Mouse (Mus musculus): ENCODE measurements around the gene Zfp740. TPM values are rescaled to one million over a fixed set of nuclear protein-coding genes. Genes with fewer than 3 reads are reported as not detected.

Zfp740 gene
- polyA plus RNA-seq, 1 experiment from 2014 or later: 66.9 TPM

- Histone ChIP-seq H3K4me2 (ENCODE audit: low read depth) (no peak overlapping the region), H3K4me3 (ENCODE audit: low read depth, low read length) (no peak overlapping the region), H3K36me3 (ENCODE audit: control insufficient read depth, insufficient read depth, low read length) (peaks cover 2% of the 10 kb centered on the region; the same call in 1 of the 2 replicates), H3K27ac (ENCODE audit: low read depth, low read length) (no peak overlapping the region), H3K9me3 (ENCODE audit: control insufficient read depth, low read length) (no peaks in the 10 kb centered on the region), H3K27me3 (ENCODE audit: control insufficient read depth, insufficient read depth, low read length) (no peaks in the 10 kb centered on the region), H3K4me1 (ENCODE audit: control insufficient read depth, insufficient read depth, low read length) (no peaks in the 10 kb centered on the region), H3K9ac (ENCODE audit: low read length) (no peak overlapping the region; the same call in 1 of the 2 replicates)
- WGBS: 95% methylated on average over 10 of the region's 10 CpGs
- no peak for ATAC-seq (ENCODE audit: insufficient read depth, low FRiP score, low TSS enrichment)
- DNase-seq (ENCODE audit: low spot score): no peak
Observed at GRCm38 (mm10) chr15:102188096-102188495, 15.0 kb upstream of the Zfp740 start.

DNA sequence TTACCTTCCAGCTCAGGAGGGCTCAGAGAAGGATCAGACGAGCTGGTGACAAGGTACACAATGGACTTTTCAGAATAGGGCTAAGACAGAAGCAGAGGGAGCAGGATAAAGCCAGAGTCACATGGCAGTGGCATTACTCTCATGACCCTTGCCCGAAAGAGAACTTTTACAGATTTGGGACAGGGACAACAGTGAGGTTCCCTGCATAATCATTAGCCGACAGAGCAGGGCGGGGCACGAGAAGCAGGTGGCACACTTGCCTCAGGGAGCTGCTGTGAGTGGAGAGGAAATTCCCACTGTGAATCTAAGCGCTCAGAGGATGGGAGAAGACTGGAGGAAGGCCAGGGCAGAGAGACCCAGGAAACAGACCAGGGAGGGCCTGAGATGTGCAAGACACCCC is 14.2 kb upstream of the Zfp740 start:
- Histone ChIP-seq H3K4me3 (ENCODE audit: low read depth, low read length) (no peak overlapping the region), H3K27me3 (ENCODE audit: control insufficient read depth, insufficient read depth, low read length) (no peaks in the 10 kb centered on the region), H3K4me2 (ENCODE audit: low read depth) (no peak overlapping the region), H3K9ac (ENCODE audit: low read length) (no peak overlapping the region), H3K4me1 (ENCODE audit: control insufficient read depth, insufficient read depth, low read length) (no peaks in the 10 kb centered on the region), H3K27ac (ENCODE audit: low read depth, low read length) (no peak overlapping the region), H3K36me3 (ENCODE audit: control insufficient read depth, insufficient read depth, low read length) (peaks cover 2% of the 10 kb centered on the region; the same call in 1 of the 2 replicates), H3K9me3 (ENCODE audit: control insufficient read depth, low read length) (no peaks in the 10 kb centered on the region)
- ATAC-seq (ENCODE audit: insufficient read depth, low FRiP score, low TSS enrichment): no peak
- WGBS: 71% methylated on average over 6 of the region's 6 CpGs
- no peak for DNase-seq (ENCODE audit: low spot score)

DNA sequence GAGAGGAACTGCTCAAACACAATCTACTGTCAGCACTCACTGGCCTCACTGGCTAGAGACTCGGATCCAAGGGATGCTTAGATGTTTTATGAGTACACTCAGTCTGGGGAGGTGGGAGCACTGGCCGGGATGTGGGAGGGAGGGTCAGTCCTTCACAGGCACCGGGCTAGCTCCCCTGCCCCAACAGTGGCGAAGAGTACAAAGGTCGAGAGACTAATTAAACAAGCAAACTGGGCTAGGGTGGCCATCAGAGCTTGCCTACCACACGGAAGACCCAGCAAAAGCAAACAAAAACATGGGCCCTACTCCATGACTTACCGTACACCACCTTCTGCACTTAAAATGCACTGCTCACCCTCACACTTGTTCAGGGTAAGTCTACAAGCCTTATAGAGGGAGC is 11.3 kb upstream of the Zfp740 start:
- Histone ChIP-seq H3K36me3 (ENCODE audit: control insufficient read depth, insufficient read depth, low read length) (peaks cover 2% of the 10 kb centered on the region; the same call in 1 of the 2 replicates), H3K4me3 (ENCODE audit: low read depth, low read length) (no peak overlapping the region), H3K27ac (ENCODE audit: low read depth, low read length) (no peak overlapping the region), H3K4me2 (ENCODE audit: low read depth) (no peak overlapping the region), H3K9me3 (ENCODE audit: control insufficient read depth, low read length) (no peaks in the 10 kb centered on the region), H3K4me1 (ENCODE audit: control insufficient read depth, insufficient read depth, low read length) (no peaks in the 10 kb centered on the region), H3K9ac (ENCODE audit: low read length) (no peak overlapping the region), H3K27me3 (ENCODE audit: control insufficient read depth, insufficient read depth, low read length) (no peaks in the 10 kb centered on the region)
- 70% methylated on average over 7 of the region's 7 CpGs for WGBS
- ATAC-seq (ENCODE audit: insufficient read depth, low FRiP score, low TSS enrichment) (no peak), DNase-seq (ENCODE audit: low spot score) (no peak)

DNA sequence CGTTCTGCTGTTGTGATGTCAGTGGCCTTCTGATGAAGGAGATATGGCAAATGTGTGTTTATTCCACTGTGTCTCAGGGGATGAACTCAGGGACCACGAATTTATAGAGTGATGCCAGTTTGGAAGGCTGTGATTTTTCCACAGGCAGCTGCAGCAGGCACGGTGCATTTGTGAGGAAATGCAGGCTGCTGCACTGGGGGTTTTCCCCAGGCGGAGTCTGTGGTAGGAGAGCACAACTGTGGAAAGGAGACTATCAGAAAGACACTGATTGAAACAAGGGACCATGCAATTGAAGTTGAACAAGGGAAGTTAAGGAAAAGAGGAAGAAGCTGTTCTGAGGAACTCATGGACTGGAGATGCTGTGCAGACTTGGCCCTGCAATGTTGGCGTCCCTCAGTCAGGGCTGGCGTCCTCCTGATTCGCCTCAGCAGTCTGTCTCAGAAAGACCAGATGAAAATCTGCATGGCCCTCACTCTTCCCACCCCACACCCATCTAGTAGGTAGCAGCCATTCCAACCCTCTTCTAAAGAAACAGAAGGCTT is 10.7 kb upstream of the Zfp740 start:
- Histone ChIP-seq H3K4me2 (ENCODE audit: low read depth) (no peak overlapping the region), H3K27ac (ENCODE audit: low read depth, low read length) (no peak overlapping the region), H3K4me1 (ENCODE audit: control insufficient read depth, insufficient read depth, low read length) (no peaks in the 10 kb centered on the region), H3K9ac (ENCODE audit: low read length) (no peak overlapping the region), H3K9me3 (ENCODE audit: control insufficient read depth, low read length) (no peaks in the 10 kb centered on the region), H3K36me3 (ENCODE audit: control insufficient read depth, insufficient read depth, low read length) (peaks cover 1% of the 10 kb centered on the region; the same call in 1 of the 2 replicates), H3K4me3 (ENCODE audit: low read depth, low read length) (no peak overlapping the region), H3K27me3 (ENCODE audit: control insufficient read depth, insufficient read depth, low read length) (no peaks in the 10 kb centered on the region)
- DNase-seq (ENCODE audit: low spot score): no peak
- WGBS: 83% methylated on average over 7 of the region's 7 CpGs
- no peak for ATAC-seq (ENCODE audit: insufficient read depth, low FRiP score, low TSS enrichment)

GRCm38 (mm10) chr15:102192820-102193386 is 10.1 kb upstream of the Zfp740 start:
- no peak for DNase-seq (ENCODE audit: low spot score)
- Histone ChIP-seq H3K4me1 (ENCODE audit: control insufficient read depth, insufficient read depth, low read length) (no peaks in the 10 kb centered on the region), H3K9ac (ENCODE audit: low read length) (no peak overlapping the region), H3K9me3 (ENCODE audit: control insufficient read depth, low read length) (no peaks in the 10 kb centered on the region), H3K36me3 (ENCODE audit: control insufficient read depth, insufficient read depth, low read length) (no peaks in the 10 kb centered on the region), H3K27me3 (ENCODE audit: control insufficient read depth, insufficient read depth, low read length) (no peaks in the 10 kb centered on the region), H3K27ac (ENCODE audit: low read depth, low read length) (no peak overlapping the region), H3K4me2 (ENCODE audit: low read depth) (no peak overlapping the region), H3K4me3 (ENCODE audit: low read depth, low read length) (no peak overlapping the region)
- WGBS: 73% methylated on average over 5 of the region's 5 CpGs
- ATAC-seq (ENCODE audit: insufficient read depth, low FRiP score, low TSS enrichment): no peak

DNA sequence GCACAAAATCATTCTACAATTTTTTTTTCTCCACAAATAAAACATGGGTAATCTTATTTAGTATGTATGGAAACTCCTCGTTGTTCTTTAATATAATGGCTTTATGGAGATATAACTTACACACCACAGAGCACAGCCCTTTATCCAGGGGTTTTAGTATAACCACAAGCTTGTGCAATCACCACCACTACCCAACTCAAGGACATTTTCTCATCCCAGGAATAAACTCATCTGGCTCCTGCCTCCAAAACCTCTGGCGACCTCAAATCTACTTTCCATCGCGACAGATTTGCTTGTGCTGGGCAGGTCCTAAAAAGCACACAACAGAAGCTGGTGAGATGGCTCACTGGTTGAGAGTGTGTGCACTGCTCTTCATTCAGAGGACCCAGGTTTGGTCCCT is 9.4 kb upstream of the Zfp740 start:
- Histone ChIP-seq H3K9ac (ENCODE audit: low read length) (no peak overlapping the region), H3K9me3 (ENCODE audit: control insufficient read depth, low read length) (no peaks in the 10 kb centered on the region), H3K27me3 (ENCODE audit: control insufficient read depth, insufficient read depth, low read length) (no peaks in the 10 kb centered on the region), H3K4me1 (ENCODE audit: control insufficient read depth, insufficient read depth, low read length) (no peaks in the 10 kb centered on the region), H3K27ac (ENCODE audit: low read depth, low read length) (no peak overlapping the region), H3K36me3 (ENCODE audit: control insufficient read depth, insufficient read depth, low read length) (no peaks in the 10 kb centered on the region), H3K4me3 (ENCODE audit: low read depth, low read length) (no peak overlapping the region), H3K4me2 (ENCODE audit: low read depth) (no peak overlapping the region)
- ATAC-seq (ENCODE audit: insufficient read depth, low FRiP score, low TSS enrichment) (no peak), DNase-seq (ENCODE audit: low spot score) (no peak)
- WGBS: 93% methylated on average over 4 of the region's 4 CpGs

DNA sequence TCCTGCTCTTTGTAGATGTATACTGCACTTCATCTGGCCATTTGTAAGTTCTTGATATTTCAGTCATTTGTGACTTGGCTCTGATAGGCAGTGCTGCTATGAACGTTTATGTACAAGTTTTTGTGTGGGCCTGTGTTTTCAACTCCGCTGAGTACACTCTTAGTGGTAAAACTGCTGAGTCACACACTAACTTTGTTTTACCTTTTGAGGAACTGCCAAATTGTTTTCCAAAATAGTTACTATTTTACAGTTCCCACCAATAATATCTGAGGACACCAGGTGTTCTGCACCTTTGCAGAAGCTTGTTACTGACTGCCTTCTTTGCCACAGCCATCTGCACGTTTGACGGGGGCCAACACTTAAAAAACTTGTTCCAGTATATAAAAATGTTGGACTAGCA is 8.6 kb upstream of the Zfp740 start:
- Histone ChIP-seq H3K9ac (ENCODE audit: low read length) (no peak overlapping the region), H3K4me3 (ENCODE audit: low read depth, low read length) (no peak overlapping the region), H3K27me3 (ENCODE audit: control insufficient read depth, insufficient read depth, low read length) (no peaks in the 10 kb centered on the region), H3K9me3 (ENCODE audit: control insufficient read depth, low read length) (no peaks in the 10 kb centered on the region), H3K4me2 (ENCODE audit: low read depth) (no peak overlapping the region), H3K36me3 (ENCODE audit: control insufficient read depth, insufficient read depth, low read length) (no peaks in the 10 kb centered on the region), H3K4me1 (ENCODE audit: control insufficient read depth, insufficient read depth, low read length) (no peaks in the 10 kb centered on the region), H3K27ac (ENCODE audit: low read depth, low read length) (no peak overlapping the region)
- 92% methylated on average over 4 of the region's 4 CpGs for WGBS
- no peak for DNase-seq (ENCODE audit: low spot score)
- no peak for ATAC-seq (ENCODE audit: insufficient read depth, low FRiP score, low TSS enrichment)

- H3K27ac ChIP-seq (ENCODE audit: low read depth, low read length): no peak overlapping the region
- DNase-seq (ENCODE audit: low spot score): no peak
- no peak overlapping the region for H3K4me2 ChIP-seq (ENCODE audit: low read depth)
- H3K36me3 ChIP-seq (ENCODE audit: control insufficient read depth, insufficient read depth, low read length): no peaks in the 10 kb centered on the region
- no peaks in the 10 kb centered on the region for H3K27me3 ChIP-seq (ENCODE audit: control insufficient read depth, insufficient read depth, low read length)
- no peak overlapping the region for H3K9ac ChIP-seq (ENCODE audit: low read length)
- no peak for ATAC-seq (ENCODE audit: insufficient read depth, low FRiP score, low TSS enrichment)
- no peaks in the 10 kb centered on the region for H3K9me3 ChIP-seq (ENCODE audit: control insufficient read depth, low read length)
- WGBS: 89% methylated on average over 4 of the region's 4 CpGs
- H3K4me3 ChIP-seq (ENCODE audit: low read depth, low read length): no peak overlapping the region
- no peaks in the 10 kb centered on the region for H3K4me1 ChIP-seq (ENCODE audit: control insufficient read depth, insufficient read depth, low read length)
Observed at GRCm38 (mm10) chr15:102195373-102195772, 7.7 kb upstream of the Zfp740 start.

DNA sequence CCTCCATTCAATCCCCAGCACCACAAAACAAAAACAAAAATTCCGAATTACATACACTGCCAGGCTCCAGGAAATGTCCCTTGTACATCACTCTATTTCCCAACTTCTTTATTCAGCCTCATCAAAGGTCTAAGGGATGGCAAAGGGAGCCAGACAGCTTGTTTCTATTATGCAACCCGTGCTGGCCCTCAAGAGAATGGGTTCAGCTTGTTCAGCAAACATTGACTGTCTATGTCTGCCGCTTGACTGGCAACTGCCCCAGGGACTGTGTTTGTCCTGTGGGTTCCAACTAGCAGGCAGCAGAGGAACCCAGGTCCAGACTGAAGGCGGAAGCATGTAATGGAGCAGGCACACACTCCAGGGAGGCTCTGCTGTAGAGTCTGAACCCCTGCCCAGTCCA is 4.2 kb upstream of the Zfp740 start:
- Histone ChIP-seq H3K4me3 (ENCODE audit: low read depth, low read length) (no peak overlapping the region), H3K9me3 (ENCODE audit: control insufficient read depth, low read length) (no peaks in the 10 kb centered on the region), H3K27ac (ENCODE audit: low read depth, low read length) (no peak overlapping the region), H3K9ac (ENCODE audit: low read length) (no peak overlapping the region), H3K36me3 (ENCODE audit: control insufficient read depth, insufficient read depth, low read length) (no peaks in the 10 kb centered on the region), H3K27me3 (ENCODE audit: control insufficient read depth, insufficient read depth, low read length) (no peaks in the 10 kb centered on the region), H3K4me2 (ENCODE audit: low read depth) (no peak overlapping the region), H3K4me1 (ENCODE audit: control insufficient read depth, insufficient read depth, low read length) (0 out of 2 replicates have a peak, but pooled peaks cover 3% of the 10 kb centered on the region)
- no peak for DNase-seq (ENCODE audit: low spot score)
- ATAC-seq (ENCODE audit: insufficient read depth, low FRiP score, low TSS enrichment): no peak
- 90% methylated on average over 4 of the region's 4 CpGs for WGBS

Data from neural tube, embryonic 11.5 days (tissue).